Mouse (Mus musculus) mouse trophoblast stem cell (cell line): Measurements from ENCODE around the gene Ush1g.

ENCODE experiments used
- in situ Hi-C, 2 experiments: fragments of 300-500 bp; cut with MseI, MboI; formaldehyde crosslinking; loops; 2 replicates in 1 of 2; 3 replicates in 1 of 2; pipeline ENCODE4 v1.15.1; 2025

The Ush1g gene

GRCm38 (mm10) chr11:115270148-115270861, 51.5 kb downstream of the Ush1g start:
- in situ Hi-C loops = no loop called here

- in situ Hi-C loops = no loop called here
These were observed 52.3 kb downstream of the Ush1g start for GRCm38 (mm10) chr11:115269330-115270066.

GRCm38 (mm10) chr11:115267958-115268357, 53.9 kb downstream of the Ush1g start:
- in situ Hi-C loops = no loop called here

GRCm38 (mm10) chr11:115267061-115267883, 54.6 kb downstream of the Ush1g start, which contains the start of gene Grin2c:
TSS of gene Grin2c (minus strand) at chr11:115267243.
- in situ Hi-C loops = no loop called here

GRCm38 (mm10) chr11:115266400-115266778, 55.5 kb downstream of the Ush1g start:
- in situ Hi-C loops = no loop called here

GRCm38 (mm10) chr11:115265771-115266399, 56.0 kb downstream of the Ush1g start:
- in situ Hi-C loops = no loop called here
